Mouse (Mus musculus): ENCODE data around the gene Gtf2h2. TPM values are rescaled to one million over a fixed set of nuclear protein-coding genes. Genes with fewer than 3 reads are reported as not detected.
"Not testable (repeated sequence)": the region's sequence is repeated elsewhere in the genome, so short reads cannot be mapped to it uniquely, and the experiment has no call there.

Gene Gtf2h2
- polyA plus RNA-seq, 1 experiment, result 64.2 TPM

DNA sequence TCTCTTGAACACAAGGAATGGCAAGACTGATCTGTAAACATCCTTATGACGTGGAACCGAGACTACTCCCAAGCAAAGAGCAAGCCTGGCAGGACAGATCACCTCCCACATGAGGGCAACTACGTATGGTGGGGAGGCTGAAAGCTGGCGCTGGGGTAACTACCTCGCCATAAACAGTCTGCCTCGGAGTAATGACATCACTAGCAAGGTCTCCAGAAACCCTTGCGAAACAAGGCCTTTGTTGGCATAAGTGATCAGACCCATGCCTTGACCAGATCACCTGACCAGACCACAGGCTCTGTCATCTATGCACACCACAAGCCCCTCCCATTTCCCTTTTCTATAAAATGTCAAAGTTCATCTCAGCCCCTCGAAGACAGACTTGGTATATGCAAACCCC is 934 bp upstream of the Gtf2h2 start:
- DNase-seq (ENCODE audit: extremely low spot score in 1 of 2, low spot score in 1 of 2), result no peak

DNA sequence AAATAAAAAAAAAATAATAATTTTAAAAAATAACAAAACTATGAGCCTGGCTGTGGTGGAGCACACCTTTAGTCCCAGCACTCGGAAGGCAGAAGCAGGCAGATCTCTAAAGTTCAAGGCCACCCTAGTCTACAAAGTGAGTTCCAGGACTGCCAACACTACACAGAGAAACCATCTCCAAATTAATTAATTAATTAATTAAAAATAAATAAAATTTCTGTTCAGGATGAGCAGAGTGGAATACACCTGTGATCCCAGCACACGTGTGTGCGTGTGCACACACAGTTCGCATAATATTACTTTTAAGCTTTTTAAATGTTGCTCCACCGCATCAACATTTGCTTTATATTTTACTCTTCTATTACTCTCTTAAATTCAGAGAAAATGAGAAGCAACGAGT is 756 bp downstream of the Gtf2h2 start:
- no peak for DNase-seq (ENCODE audit: extremely low spot score in 1 of 2, low spot score in 1 of 2)

DNA sequence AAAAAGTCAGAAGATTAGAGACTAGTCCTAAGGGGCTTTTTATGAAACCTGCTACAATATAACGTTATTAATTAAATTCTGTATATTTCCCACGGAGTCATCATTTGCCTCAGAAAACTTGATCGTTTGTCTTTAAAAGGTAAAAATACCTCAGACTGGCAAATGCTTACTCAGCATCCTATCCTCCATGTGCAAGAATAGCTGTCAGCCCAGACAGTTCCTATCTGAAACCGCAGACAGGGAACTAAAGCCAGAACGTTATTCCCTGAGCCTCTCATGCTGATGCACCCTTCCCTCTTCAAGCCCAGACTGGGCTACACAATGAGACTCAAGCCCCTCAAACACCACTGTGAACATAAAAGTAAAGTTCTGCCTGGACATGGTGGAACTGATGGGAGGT is 2.0 kb downstream of the Gtf2h2 start:
- DNase-seq (ENCODE audit: extremely low spot score in 1 of 2, low spot score in 1 of 2), result peak in 1 of 2 experiments; percentile 3

GRCm38 (mm10) chr13:100483610-100484009 is 8.8 kb downstream of the Gtf2h2 start:
- DNase-seq (ENCODE audit: extremely low spot score in 1 of 2, low spot score in 1 of 2), result no peak

GRCm38 (mm10) chr13:100463527-100464222 is 28.7 kb downstream of the Gtf2h2 start:
- no peak for DNase-seq (ENCODE audit: extremely low spot score in 1 of 2, low spot score in 1 of 2)

- DNase-seq (ENCODE audit: extremely low spot score in 1 of 2, low spot score in 1 of 2), result no peak
Observed at GRCm38 (mm10) chr13:100461336-100461735, 31.0 kb downstream of the Gtf2h2 start.

GRCm38 (mm10) chr13:100452415-100453127 is 39.8 kb downstream of the Gtf2h2 start, which contains the start of gene Naip1:
TSS of gene Naip1 (minus strand) at chr13:100452869.
- DNase-seq (ENCODE audit: extremely low spot score in 1 of 2, low spot score in 1 of 2), result not testable (repeated sequence)

DNA sequence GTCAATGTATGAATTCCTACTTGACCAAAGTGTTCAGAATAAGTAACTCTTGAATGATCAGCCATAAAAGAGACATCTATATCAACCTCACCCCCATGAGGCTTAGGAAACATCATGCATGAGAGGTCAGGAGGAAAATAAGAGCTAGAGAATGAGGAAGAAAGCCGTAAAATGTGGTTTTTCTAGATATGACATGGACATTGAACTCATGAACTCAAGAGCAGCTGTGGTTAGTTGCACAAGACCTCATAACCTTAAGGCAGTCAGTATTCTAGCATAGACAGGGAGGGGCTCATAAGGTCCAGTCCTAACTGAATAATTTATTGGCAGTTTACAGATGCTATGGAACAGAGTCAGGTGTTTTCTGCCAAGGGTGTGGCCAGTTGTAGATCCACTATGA is 42.9 kb downstream of the Gtf2h2 start:
- no peak for DNase-seq (ENCODE audit: extremely low spot score in 1 of 2, low spot score in 1 of 2)

DNA sequence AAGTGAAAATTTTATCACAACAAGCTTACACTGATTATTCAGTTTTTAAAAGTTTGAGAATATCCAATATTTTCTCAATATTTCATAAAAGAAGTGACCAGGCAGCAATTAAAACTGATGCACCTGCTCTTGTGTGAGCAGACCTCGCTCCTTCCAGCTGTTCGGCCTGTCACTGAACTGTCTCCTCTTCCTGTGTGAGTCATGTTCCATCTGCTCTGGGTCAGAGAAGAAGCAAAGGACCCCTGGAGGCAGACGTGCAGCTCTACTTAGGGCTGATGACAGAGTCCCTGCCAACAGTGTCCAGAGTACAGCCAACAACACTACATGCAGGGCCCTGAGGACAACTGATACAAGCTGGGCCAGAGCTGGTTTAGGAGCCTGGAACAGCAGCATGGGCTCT is 52.3 kb downstream of the Gtf2h2 start:
- no peak for DNase-seq (ENCODE audit: extremely low spot score in 1 of 2, low spot score in 1 of 2)

DNA sequence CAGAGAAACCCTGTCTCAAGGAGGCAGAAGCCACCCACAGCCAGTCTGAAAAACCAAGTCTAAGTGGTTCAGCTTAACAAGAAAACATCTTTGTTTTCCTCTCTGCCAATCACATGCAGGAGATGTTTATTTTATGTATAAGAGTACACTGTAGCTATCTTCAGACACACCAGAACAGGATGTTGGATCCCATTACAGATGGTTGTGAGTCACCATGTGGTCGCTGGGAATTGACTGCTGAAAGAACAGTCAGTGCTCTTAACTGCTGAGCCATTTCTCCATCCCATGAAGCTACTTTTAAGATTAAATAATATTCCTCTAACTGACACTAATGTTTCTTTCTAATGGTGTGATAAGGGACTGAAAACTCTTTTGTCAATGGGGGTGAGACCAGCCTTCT is 53.7 kb downstream of the Gtf2h2 start:
- no peak for DNase-seq (ENCODE audit: extremely low spot score in 1 of 2, low spot score in 1 of 2)

DNA sequence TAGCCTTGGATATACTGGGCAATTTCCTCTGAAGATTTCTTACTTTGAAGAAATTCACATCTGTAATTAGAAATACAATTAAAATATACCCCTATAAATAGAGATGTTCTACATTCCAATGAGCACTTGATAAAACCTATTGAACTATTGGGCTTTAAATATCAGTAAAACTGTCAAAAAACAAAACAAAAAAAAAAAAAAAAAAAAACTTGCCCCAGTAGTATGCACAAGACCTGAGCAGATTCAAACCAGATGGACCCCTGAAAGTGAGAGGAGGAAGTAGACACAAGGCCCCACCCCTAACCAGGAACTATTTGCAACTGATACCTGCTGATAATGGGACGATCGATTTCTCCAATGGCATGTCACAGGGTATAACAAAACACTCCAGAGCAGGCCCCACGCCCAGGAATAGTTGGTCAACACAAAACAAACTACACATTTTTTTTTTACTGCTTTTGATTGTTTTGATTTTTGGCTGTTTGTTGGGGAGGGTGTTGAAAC is 55.0 kb downstream of the Gtf2h2 start:
- no peak for DNase-seq (ENCODE audit: extremely low spot score in 1 of 2, low spot score in 1 of 2)

DNA sequence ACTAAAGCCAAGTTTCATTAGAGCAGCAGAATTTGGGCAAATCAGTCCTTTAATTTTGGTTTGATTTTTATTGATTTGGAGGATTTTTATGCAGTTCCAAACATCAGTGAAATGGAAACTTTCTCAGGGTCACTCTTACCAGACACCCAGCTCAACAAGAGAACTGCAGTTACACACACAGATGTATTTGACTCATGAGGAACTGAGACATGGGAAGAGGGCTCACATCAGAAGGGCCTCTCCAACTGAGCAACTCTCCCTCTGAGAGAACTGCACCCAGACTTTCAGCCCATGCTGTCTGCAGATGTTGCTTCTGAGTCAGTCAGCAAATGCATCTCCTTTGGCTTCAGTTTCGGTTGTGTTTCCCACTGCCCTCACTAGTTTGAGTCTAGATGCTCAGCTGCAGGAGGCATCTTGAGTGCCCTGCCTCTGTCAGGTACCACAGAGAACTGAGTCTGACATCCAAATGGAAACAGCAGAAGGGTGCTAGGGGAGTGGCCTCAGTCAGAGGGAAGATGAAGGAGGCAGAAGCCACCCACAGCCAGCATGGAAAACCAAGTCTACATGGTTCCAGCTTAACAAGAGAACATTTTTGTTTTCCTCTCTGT is 55.7 kb downstream of the Gtf2h2 start:
- DNase-seq (ENCODE audit: extremely low spot score in 1 of 2, low spot score in 1 of 2), result not testable (repeated sequence)

GRCm38 (mm10) chr13:100419958-100420357 is 72.4 kb downstream of the Gtf2h2 start:
- not testable (repeated sequence) for DNase-seq (ENCODE audit: extremely low spot score in 1 of 2, low spot score in 1 of 2)

- DNase-seq (ENCODE audit: extremely low spot score in 1 of 2, low spot score in 1 of 2), result no peak
Observed at GRCm38 (mm10) chr13:100414428-100414827, 78.0 kb downstream of the Gtf2h2 start.

Other genes starting within 250 kb of the Gtf2h2 start
- gene Naip5, start 246.3 kb downstream of the Gtf2h2 start, polyA plus RNA-seq (2012; rRNA removed), result 0.95 and 1.3 TPM in 2 replicates
- gene Naip6, start 174.9 kb downstream of the Gtf2h2 start, polyA plus RNA-seq (2012; rRNA removed), result 0.62 and 0.65 TPM in 2 replicates
- 0.22 and 0.40 TPM in 2 replicates for gene Naip1, start 39.7 kb downstream of the Gtf2h2 start, polyA plus RNA-seq (2012; rRNA removed)
- 7.7 and 8.3 TPM in 2 replicates for gene Ocln, start 60.1 kb upstream of the Gtf2h2 start, polyA plus RNA-seq (2012; rRNA removed)
- 1.2 and 1.3 TPM in 2 replicates for gene Marveld2, start 124.4 kb upstream of the Gtf2h2 start, polyA plus RNA-seq (2012; rRNA removed)
- gene Ak6, start 158.4 kb upstream of the Gtf2h2 start, polyA plus RNA-seq (2012; rRNA removed), result 139 and 148 TPM in 2 replicates
- gene Rad17, start 158.5 kb upstream of the Gtf2h2 start, polyA plus RNA-seq (2012; rRNA removed), result 14.2 and 14.5 TPM in 2 replicates
- gene Taf9, start 159.0 kb upstream of the Gtf2h2 start, polyA plus RNA-seq (2012; rRNA removed), result 19.4 and 21.2 TPM in 2 replicates
- 0.67 and 0.84 TPM in 2 replicates for gene Ccdc125, start 177.1 kb upstream of the Gtf2h2 start, polyA plus RNA-seq (2012; rRNA removed)
- gene Cdk7, start 238.4 kb upstream of the Gtf2h2 start, polyA plus RNA-seq (2012; rRNA removed), result 18.6 and 22.2 TPM in 2 replicates

Data from frontal cortex, adult 2 months (tissue).